Mouse (Mus musculus): ENCODE results near the gene Lifr. TPM values are rescaled to one million over a fixed set of nuclear protein-coding genes. Genes with fewer than 3 reads are reported as not detected.
A peak's percentile ranks its signal among the peaks of the same experiment; 100 is the strongest.

Lifr gene
- polyA plus RNA-seq, 1 experiment from 2014 or later, result 9.4 TPM

- Histone ChIP-seq H3K27ac (ENCODE audit: low read depth, low read length) (no peak overlapping the region), H3K4me2 (ENCODE audit: low read depth, low read length, severe bottlenecking) (no peak overlapping the region), H3K27me3 (ENCODE audit: control insufficient read depth, insufficient read depth, low read length) (no peaks in the 10 kb centered on the region), H3K9me3 (ENCODE audit: control insufficient read depth, low read length) (no peaks in the 10 kb centered on the region), H3K4me3 (ENCODE audit: low read depth, low read length) (no peak overlapping the region), H3K4me1 (replicated peaks; ENCODE audit: control insufficient read depth, insufficient read depth, low read length) (0 out of 2 replicates have a peak, but pooled peaks cover 2% of the 10 kb centered on the region), H3K9ac (ENCODE audit: low read length) (no peak overlapping the region), H3K36me3 (ENCODE audit: control insufficient read depth, insufficient read depth, low read length) (no peaks in the 10 kb centered on the region)
- DNase-seq (ENCODE audit: low spot score) (peak; percentile 11), ATAC-seq (replicated peaks; ENCODE audit: low FRiP score) (no peak)
- WGBS, result 85% methylated on average over 3 of the region's 3 CpGs
These were observed 125.4 kb downstream of the Lifr start for GRCm38 (mm10) chr15:7215845-7216244.

GRCm38 (mm10) chr15:7216581-7217272 lies 126.3 kb downstream of the Lifr start:
- Histone ChIP-seq H3K4me1 (replicated peaks; ENCODE audit: control insufficient read depth, insufficient read depth, low read length) (0 out of 2 replicates have a peak, but pooled peaks cover 2% of the 10 kb centered on the region), H3K4me2 (ENCODE audit: low read depth, low read length, severe bottlenecking) (no peak overlapping the region), H3K9ac (ENCODE audit: low read length) (no peak overlapping the region), H3K9me3 (ENCODE audit: control insufficient read depth, low read length) (no peaks in the 10 kb centered on the region), H3K4me3 (ENCODE audit: low read depth, low read length) (no peak overlapping the region), H3K27ac (ENCODE audit: low read depth, low read length) (no peak overlapping the region), H3K27me3 (ENCODE audit: control insufficient read depth, insufficient read depth, low read length) (no peaks in the 10 kb centered on the region), H3K36me3 (ENCODE audit: control insufficient read depth, insufficient read depth, low read length) (no peaks in the 10 kb centered on the region)
- 84% methylated on average over 9 of the region's 9 CpGs for WGBS
- ATAC-seq (replicated peaks; ENCODE audit: low FRiP score) (no peak), DNase-seq (ENCODE audit: low spot score) (peak; percentile 36)

GRCm38 (mm10) chr15:7217273-7217598 lies 126.8 kb downstream of the Lifr start:
- no peak overlapping the region for H3K4me3 ChIP-seq (ENCODE audit: low read depth, low read length)
- H3K27ac ChIP-seq (ENCODE audit: low read depth, low read length), result no peak overlapping the region
- 79% methylated on average over 6 of the region's 6 CpGs for WGBS
- H3K36me3 ChIP-seq (ENCODE audit: control insufficient read depth, insufficient read depth, low read length), result no peaks in the 10 kb centered on the region
- H3K9ac ChIP-seq (ENCODE audit: low read length), result no peak overlapping the region
- peak; percentile 42 for DNase-seq (ENCODE audit: low spot score)
- ATAC-seq (replicated peaks; ENCODE audit: low FRiP score), result no peak
- H3K9me3 ChIP-seq (ENCODE audit: control insufficient read depth, low read length), result no peaks in the 10 kb centered on the region
- no peaks in the 10 kb centered on the region for H3K27me3 ChIP-seq (ENCODE audit: control insufficient read depth, insufficient read depth, low read length)
- 0 out of 2 replicates have a peak, but pooled peaks cover 2% of the 10 kb centered on the region for H3K4me1 ChIP-seq (replicated peaks; ENCODE audit: control insufficient read depth, insufficient read depth, low read length)
- no peak overlapping the region for H3K4me2 ChIP-seq (ENCODE audit: low read depth, low read length, severe bottlenecking)

- no peak for DNase-seq (ENCODE audit: low spot score)
- H3K36me3 ChIP-seq (ENCODE audit: control insufficient read depth, insufficient read depth, low read length), result no peaks in the 10 kb centered on the region
- 53% methylated on average over 11 of the region's 11 CpGs for WGBS
- H3K9me3 ChIP-seq (ENCODE audit: control insufficient read depth, low read length), result no peaks in the 10 kb centered on the region
- H3K4me1 ChIP-seq (replicated peaks; ENCODE audit: control insufficient read depth, insufficient read depth, low read length), result no peaks in the 10 kb centered on the region
- no peak overlapping the region for H3K27ac ChIP-seq (ENCODE audit: low read depth, low read length)
- H3K9ac ChIP-seq (ENCODE audit: low read length), result no peak overlapping the region
- no peaks in the 10 kb centered on the region for H3K27me3 ChIP-seq (ENCODE audit: control insufficient read depth, insufficient read depth, low read length)
- H3K4me3 ChIP-seq (ENCODE audit: low read depth, low read length), result no peak overlapping the region
- H3K4me2 ChIP-seq (ENCODE audit: low read depth, low read length, severe bottlenecking), result no peak overlapping the region
- no peak for ATAC-seq (replicated peaks; ENCODE audit: low FRiP score)
These were observed 132.4 kb downstream of the Lifr start for GRCm38 (mm10) chr15:7222809-7223208.

GRCm38 (mm10) chr15:7224151-7224775 lies 133.8 kb downstream of the Lifr start:
- ATAC-seq (replicated peaks; ENCODE audit: low FRiP score), result no peak
- Histone ChIP-seq H3K27ac (ENCODE audit: low read depth, low read length) (no peak overlapping the region), H3K9me3 (ENCODE audit: control insufficient read depth, low read length) (no peaks in the 10 kb centered on the region), H3K4me1 (replicated peaks; ENCODE audit: control insufficient read depth, insufficient read depth, low read length) (no peaks in the 10 kb centered on the region), H3K4me3 (ENCODE audit: low read depth, low read length) (no peak overlapping the region), H3K27me3 (ENCODE audit: control insufficient read depth, insufficient read depth, low read length) (no peaks in the 10 kb centered on the region), H3K9ac (ENCODE audit: low read length) (no peak overlapping the region), H3K4me2 (ENCODE audit: low read depth, low read length, severe bottlenecking) (no peak overlapping the region), H3K36me3 (ENCODE audit: control insufficient read depth, insufficient read depth, low read length) (no peaks in the 10 kb centered on the region)
- 88% methylated on average over 12 of the region's 12 CpGs for WGBS
- no peak for DNase-seq (ENCODE audit: low spot score)

GRCm38 (mm10) chr15:7226225-7226624 lies 135.8 kb downstream of the Lifr start:
- 5% methylated on average over 5 of the region's 5 CpGs for WGBS
- Histone ChIP-seq H3K36me3 (ENCODE audit: control insufficient read depth, insufficient read depth, low read length) (no peaks in the 10 kb centered on the region), H3K9me3 (ENCODE audit: control insufficient read depth, low read length) (no peaks in the 10 kb centered on the region), H3K4me3 (ENCODE audit: low read depth, low read length) (no peak overlapping the region), H3K4me1 (replicated peaks; ENCODE audit: control insufficient read depth, insufficient read depth, low read length) (no peaks in the 10 kb centered on the region), H3K27me3 (ENCODE audit: control insufficient read depth, insufficient read depth, low read length) (no peaks in the 10 kb centered on the region), H3K4me2 (ENCODE audit: low read depth, low read length, severe bottlenecking) (no peak overlapping the region), H3K9ac (ENCODE audit: low read length) (no peak overlapping the region), H3K27ac (ENCODE audit: low read depth, low read length) (no peak overlapping the region)
- DNase-seq (ENCODE audit: low spot score) (peak; percentile 87), ATAC-seq (replicated peaks; ENCODE audit: low FRiP score) (peak; percentile 92)

GRCm38 (mm10) chr15:7233393-7234090 lies 143.1 kb downstream of the Lifr start:
- H3K9me3 ChIP-seq (ENCODE audit: control insufficient read depth, low read length), result no peaks in the 10 kb centered on the region
- 93% methylated on average over 13 of the region's 13 CpGs for WGBS
- H3K4me1 ChIP-seq (replicated peaks; ENCODE audit: control insufficient read depth, insufficient read depth, low read length), result no peaks in the 10 kb centered on the region
- no peak overlapping the region for H3K27ac ChIP-seq (ENCODE audit: low read depth, low read length)
- H3K27me3 ChIP-seq (ENCODE audit: control insufficient read depth, insufficient read depth, low read length), result no peaks in the 10 kb centered on the region
- no peak for DNase-seq (ENCODE audit: low spot score)
- H3K36me3 ChIP-seq (ENCODE audit: control insufficient read depth, insufficient read depth, low read length), result no peaks in the 10 kb centered on the region
- H3K4me3 ChIP-seq (ENCODE audit: low read depth, low read length), result no peak overlapping the region
- no peak overlapping the region for H3K4me2 ChIP-seq (ENCODE audit: low read depth, low read length, severe bottlenecking)
- no peak for ATAC-seq (replicated peaks; ENCODE audit: low FRiP score)
- no peak overlapping the region for H3K9ac ChIP-seq (ENCODE audit: low read length)

GRCm38 (mm10) chr15:7239904-7240303 lies 149.5 kb downstream of the Lifr start:
- Histone ChIP-seq H3K4me3 (ENCODE audit: low read depth, low read length) (no peak overlapping the region), H3K4me2 (ENCODE audit: low read depth, low read length, severe bottlenecking) (no peak overlapping the region), H3K9me3 (ENCODE audit: control insufficient read depth, low read length) (no peaks in the 10 kb centered on the region), H3K4me1 (replicated peaks; ENCODE audit: control insufficient read depth, insufficient read depth, low read length) (no peaks in the 10 kb centered on the region), H3K27ac (ENCODE audit: low read depth, low read length) (no peak overlapping the region), H3K27me3 (ENCODE audit: control insufficient read depth, insufficient read depth, low read length) (no peaks in the 10 kb centered on the region), H3K9ac (ENCODE audit: low read length) (no peak overlapping the region), H3K36me3 (ENCODE audit: control insufficient read depth, insufficient read depth, low read length) (no peaks in the 10 kb centered on the region)
- WGBS, result 81% methylated on average over 11 of the region's 11 CpGs
- ATAC-seq (replicated peaks; ENCODE audit: low FRiP score), result no peak
- DNase-seq (ENCODE audit: low spot score), result no peak
